Mouse (Mus musculus) liver, embryonic 11.5 days (tissue): ENCODE measurements around the gene Zfp39. TPM values are rescaled to one million over a fixed set of nuclear protein-coding genes. Genes with fewer than 3 reads are reported as not detected.
A peak's percentile ranks its signal among the peaks of the same experiment; 100 is the strongest.

Experiments
- ATAC-seq: fragments of 200-750 bp; cut with Nextera tagmentation; replicated peaks from 2 replicates; pipeline ENCODE4 v1.8.0; 2017; ENCODE audit warnings: moderate number of reproducible peaks, mild to moderate bottlenecking, moderate TSS enrichment, moderate library complexity; ENCODE audit not compliant: low FRiP score
- DNase-seq: peaks from one replicate; pipeline ENCODE4 v3.0.0-alpha.2; 2017; ENCODE audit warnings: low spot score
- H3K27ac ChIP-seq: fragments of 300-500 bp; sonication (generic); 2 replicates; pipeline ENCODE4 v1.5.1; 2014; ENCODE audit warnings: mild to moderate bottlenecking, low read depth, low read length, control low read depth
- H3K27me3 ChIP-seq: fragments of 300-500 bp; sonication (generic); replicated peaks from 2 replicates; pipeline ENCODE4 v1.6.1; 2014; ENCODE audit warnings: low read length, mixed read lengths; ENCODE audit not compliant: control insufficient read depth, insufficient read depth
- H3K36me3 ChIP-seq: fragments of 300-500 bp; sonication (generic); 2 replicates; pipeline ENCODE4 v1.6.1; 2014; ENCODE audit warnings: mild to moderate bottlenecking, low read length, moderate library complexity, mixed read lengths; ENCODE audit not compliant: control insufficient read depth, insufficient read depth
- H3K4me1 ChIP-seq: fragments of 300-500 bp; sonication (generic); replicated peaks from 2 replicates; pipeline ENCODE4 v1.6.1; 2014; ENCODE audit warnings: low read length, mixed read lengths; ENCODE audit not compliant: control insufficient read depth, insufficient read depth
- H3K4me2 ChIP-seq: fragments of 300-500 bp; sonication (generic); 2 replicates; pipeline ENCODE4 v1.6.1; 2014; ENCODE audit warnings: mild to moderate bottlenecking, control low read depth, moderate library complexity
- H3K4me3 ChIP-seq: fragments of 300-500 bp; sonication (generic); 2 replicates; pipeline ENCODE4 v1.5.1; 2014; ENCODE audit warnings: low read depth, low read length, control low read depth
- H3K9ac ChIP-seq: fragments of 300-500 bp; sonication (generic); 2 replicates; pipeline ENCODE4 v1.6.1; 2014; ENCODE audit warnings: low read depth, low read length, control low read depth
- H3K9me3 ChIP-seq: fragments of 300-500 bp; sonication (generic); 2 replicates; pipeline ENCODE4 v1.6.1; 2016; ENCODE audit warnings: low read length, inconsistent platforms, mixed read lengths; ENCODE audit not compliant: control insufficient read depth
- WGBS: fragments of 180-500 bp; shearing (Covaris S2); extraction: QIAGEN DNeasy Blood & Tissue Kit; methylation state at CpG from one replicate; pipeline ENCODE4 v1.1.7; 2014; 5-methylcytosine and 5-hydroxymethylcytosine counted together
- polyA plus RNA-seq: library from polyadenylated mRNA; unstranded; fragments of >200 nt; fragmentation: Nextera tagmentation; extraction: Ambion mirVana; gene quantifications from 2 replicates; pipeline ENCODE4 v1.2.1, GENCODE M21; 2014

Gene Zfp39
- 10.2 and 11.8 TPM in 2 replicates for polyA plus RNA-seq

GRCm38 (mm10) chr11:58903511-58904409 lies at the start of gene Zfp39:
Gene Zfp39, minus strand, starts transcription at chr11:58904225.
- H3K4me3 ChIP-seq = peak within 1 kb of the TSS; percentile 91
- H3K4me1 ChIP-seq = peaks cover 10% of the 10 kb centered on the region
- 1% methylated on average over 40 of the region's 40 CpGs for WGBS
- no peaks in the 10 kb centered on the region for H3K27me3 ChIP-seq
- ATAC-seq (peak; percentile 94), DNase-seq (peak; percentile 97)
- peak within 1 kb of the TSS; percentile 94 for H3K9ac ChIP-seq
- H3K27ac ChIP-seq = peak within 1 kb of the TSS; percentile 93
- peak within 1 kb of the TSS; percentile 96 for H3K4me2 ChIP-seq
- peaks cover 7% of the 10 kb centered on the region; the same call in 1 of the 2 replicates for H3K36me3 ChIP-seq
- H3K9me3 ChIP-seq = no peaks in the 10 kb centered on the region

GRCm38 (mm10) chr11:58953351-58954169 lies 49.5 kb upstream of the Zfp39 start:
- DNase-seq (peak; percentile 67), ATAC-seq (peak; percentile 37)
- Histone ChIP-seq H3K27ac (peak overlapping the region; percentile 100), H3K9me3 (no peaks in the 10 kb centered on the region), H3K4me2 (peak overlapping the region; percentile 97), H3K9ac (peak overlapping the region; percentile 99), H3K4me1 (peaks cover 16% of the 10 kb centered on the region), H3K4me3 (peak overlapping the region; percentile 91), H3K27me3 (peaks cover 20% of the 10 kb centered on the region), H3K36me3 (no peaks in the 10 kb centered on the region; the same call in 1 of the 2 replicates)
- WGBS = 1% methylated on average over 33 of the region's 33 CpGs

GRCm38 (mm10) chr11:58951210-58951609 lies 47.2 kb upstream of the Zfp39 start:
- Histone ChIP-seq H3K4me3 (no peak overlapping the region), H3K4me2 (no peak overlapping the region), H3K9ac (no peak overlapping the region), H3K4me1 (peaks cover 10% of the 10 kb centered on the region), H3K9me3 (no peaks in the 10 kb centered on the region), H3K36me3 (no peaks in the 10 kb centered on the region), H3K27me3 (peaks cover 33% of the 10 kb centered on the region), H3K27ac (no peak overlapping the region)
- no peak for DNase-seq
- WGBS = 85% methylated on average over 5 of the region's 5 CpGs
- no peak for ATAC-seq

GRCm38 (mm10) chr11:58949480-58950431 lies 45.7 kb upstream of the Zfp39 start:
- Histone ChIP-seq H3K4me1 (peaks cover 8% of the 10 kb centered on the region), H3K4me2 (peak overlapping the region; percentile 70), H3K9me3 (no peaks in the 10 kb centered on the region), H3K36me3 (no peaks in the 10 kb centered on the region), H3K9ac (peak overlapping the region; percentile 51; the same call in 1 of the 2 replicates), H3K4me3 (peak overlapping the region; percentile 46), H3K27ac (peak overlapping the region; percentile 76), H3K27me3 (peaks cover 33% of the 10 kb centered on the region)
- WGBS = 18% methylated on average over 20 of the region's 20 CpGs
- ATAC-seq (no peak), DNase-seq (no peak)

- Histone ChIP-seq H3K9me3 (no peaks in the 10 kb centered on the region), H3K36me3 (no peaks in the 10 kb centered on the region), H3K4me3 (peak within 1 kb of the TSS; percentile 46), H3K9ac (peak within 1 kb of the TSS; percentile 51), H3K27ac (peak within 1 kb of the TSS; percentile 76), H3K27me3 (peaks cover 38% of the 10 kb centered on the region), H3K4me1 (peaks cover 8% of the 10 kb centered on the region), H3K4me2 (peak within 1 kb of the TSS; percentile 70)
- WGBS = 1% methylated on average over 48 of the region's 48 CpGs
- ATAC-seq = peak; percentile 76
- DNase-seq = peak; percentile 66
Measured at GRCm38 (mm10) chr11:58948542-58949479, 44.8 kb upstream of the Zfp39 start, which contains the start of gene Hist3h2ba. Gene Hist3h2ba, plus strand, starts transcription at chr11:58948920.

- H3K4me2 ChIP-seq = peak overlapping the region; percentile 70
- WGBS = 24% methylated on average over 23 of the region's 23 CpGs
- H3K27ac ChIP-seq = 0 out of 2 replicates have a peak overlapping the region, but pooled peaks have one; percentile 30
- peak overlapping the region; percentile 35 for H3K9ac ChIP-seq
- DNase-seq (no peak), ATAC-seq (no peak)
- H3K36me3 ChIP-seq = no peaks in the 10 kb centered on the region
- H3K4me1 ChIP-seq = no peaks in the 10 kb centered on the region; the same call in 1 of the 2 replicates
- peaks cover 38% of the 10 kb centered on the region for H3K27me3 ChIP-seq
- no peaks in the 10 kb centered on the region for H3K9me3 ChIP-seq
- peak overlapping the region; percentile 46 for H3K4me3 ChIP-seq
Measured at GRCm38 (mm10) chr11:58947798-58948528, 43.9 kb upstream of the Zfp39 start.

GRCm38 (mm10) chr11:58947306-58947705 lies 43.3 kb upstream of the Zfp39 start:
- 72% methylated on average over 3 of the region's 3 CpGs for WGBS
- H3K27ac ChIP-seq = no peak overlapping the region
- no peak for DNase-seq
- no peak overlapping the region for H3K9ac ChIP-seq
- no peaks in the 10 kb centered on the region for H3K36me3 ChIP-seq
- H3K9me3 ChIP-seq = no peaks in the 10 kb centered on the region
- H3K4me2 ChIP-seq = no peak overlapping the region
- H3K4me3 ChIP-seq = no peak overlapping the region
- H3K4me1 ChIP-seq = no peaks in the 10 kb centered on the region; the same call in 1 of the 2 replicates
- H3K27me3 ChIP-seq = peaks cover 38% of the 10 kb centered on the region
- ATAC-seq = no peak
